Mouse (Mus musculus) liver, embryonic 14 days (tissue): ENCODE data around the gene Gm5152. TPM values are rescaled to one million over a fixed set of nuclear protein-coding genes. Genes with fewer than 3 reads are reported as not detected.

Experiments used
- polyA plus RNA-seq: library from polyadenylated mRNA; depleted of rRNA; stranded (reverse); fragments of >200 nt; gene quantifications from 2 replicates; pipeline ENCODE4 v1.2.3, GENCODE M21; 2012; rRNA removed

Gm5152 gene
- not detected in 2 replicates for polyA plus RNA-seq

DNA sequence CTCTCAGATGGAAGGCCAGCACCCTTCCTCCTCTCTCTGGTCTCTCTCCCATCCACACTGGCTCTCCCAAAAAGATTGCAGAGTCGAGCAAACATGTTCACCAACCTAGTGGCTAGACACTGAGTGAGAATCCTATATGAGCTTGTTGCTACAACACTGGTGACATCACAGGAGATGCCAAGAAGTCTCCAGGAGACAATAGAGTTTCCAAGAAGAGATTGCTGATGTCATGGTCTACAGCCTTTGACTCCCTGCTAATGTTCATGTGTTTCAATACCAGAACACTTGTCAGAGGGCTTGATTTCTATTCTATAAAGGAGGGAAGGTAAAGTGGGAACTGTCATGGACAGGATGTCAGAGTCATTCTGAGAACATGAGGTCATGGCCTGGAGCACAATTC is at the start of gene Gm5152:
TSS of gene Gm5152 (minus strand) at position 101 of the 400 bp plus-strand sequence.

